Mouse (Mus musculus) erythroblast, embryonic 14.5 days (primary cell): ENCODE results near the gene Trim71.

ENCODE experiments used
- GATA1 ChIP-seq: IDR thresholded peaks from 2 replicates; pipeline ENCODE4 v1.6.1; 2012; ENCODE audit warnings: low read length, inconsistent platforms, mixed read lengths
- TAL1 ChIP-seq: IDR thresholded peaks from 3 replicates; pipeline ENCODE4 v1.6.1; 2012; ENCODE audit warnings: low read length, inconsistent platforms, mixed read lengths

- no peak for TF ChIP-seq GATA1
- no peak for TF ChIP-seq TAL1
Measured at GRCm38 (mm10) chr9:114504816-114505215, 59.4 kb downstream of the Trim71 start, which contains the start of gene Ccr4.
